In genomic region chr7:128474322-128474721, GRCm38 (mm10) we compare ENCODE assay signal across 8 mouse cellular contexts. TPM values are rescaled to one million over a fixed set of nuclear protein-coding genes. Genes with fewer than 3 reads are reported as not detected.
DNase-seq lines count a peak whose midpoint lies in the region; ATAC-seq and TF ChIP-seq lines count a peak whose summit lies in the region.

No protein-coding gene starts in this region.

- no peak overlapping the region for H3K27ac ChIP-seq in bone marrow, adult 2 months (ENCODE audit: control insufficient read depth, insufficient read depth, low read depth, low read length, poor library complexity)
- no peak overlapping the region for H3K27ac ChIP-seq in embryonic facial prominence, embryonic 15.5 days (replicated peaks)
- no peak overlapping the region for H3K27ac ChIP-seq in heart, embryonic 10.5 days
- H3K27ac ChIP-seq in kidney, postnatal 0 days: no peak overlapping the region
- no peak overlapping the region for H3K27ac ChIP-seq in liver, embryonic 11.5 days (ENCODE audit: low read depth, low read length)
- H3K27ac ChIP-seq in neural tube, embryonic 14.5 days (ENCODE audit: low read depth, low read length): no peak overlapping the region

- H3K9me3 ChIP-seq in embryonic facial prominence, embryonic 15.5 days (replicated peaks): no peaks in the 10 kb centered on the region
- no peaks in the 10 kb centered on the region for H3K9me3 ChIP-seq in heart, embryonic 10.5 days
- H3K9me3 ChIP-seq in kidney, postnatal 0 days (replicated peaks; ENCODE audit: low read length): no peaks in the 10 kb centered on the region
- no peaks in the 10 kb centered on the region for H3K9me3 ChIP-seq in liver, embryonic 11.5 days (ENCODE audit: control insufficient read depth, low read length)
- no peaks in the 10 kb centered on the region for H3K9me3 ChIP-seq in neural tube, embryonic 14.5 days (ENCODE audit: control insufficient read depth, low read length)

- H3K4me3 ChIP-seq in bone marrow, adult 2 months (replicated peaks; ENCODE audit: control insufficient read depth, low read depth, low read length): no peak overlapping the region
- H3K4me3 ChIP-seq in embryonic facial prominence, embryonic 15.5 days (replicated peaks): peak overlapping the region; percentile 16
- 0 out of 2 replicates have a peak overlapping the region, but pooled peaks have one; percentile 16 for H3K4me3 ChIP-seq in heart, embryonic 10.5 days
- no peak overlapping the region for H3K4me3 ChIP-seq in kidney, postnatal 0 days (replicated peaks; ENCODE audit: low read depth, low read length)
- H3K4me3 ChIP-seq in liver, embryonic 11.5 days (ENCODE audit: low read depth, low read length): no peak overlapping the region
- no peak overlapping the region for H3K4me3 ChIP-seq in neural tube, embryonic 14.5 days (ENCODE audit: low read depth, low read length)

- H3K4me1 ChIP-seq in bone marrow, adult 2 months (ENCODE audit: control insufficient read depth, insufficient read depth, low read length): no peaks in the 10 kb centered on the region
- no peaks in the 10 kb centered on the region for H3K4me1 ChIP-seq in embryonic facial prominence, embryonic 15.5 days
- no peaks in the 10 kb centered on the region for H3K4me1 ChIP-seq in heart, embryonic 10.5 days
- H3K4me1 ChIP-seq in kidney, postnatal 0 days (replicated peaks; ENCODE audit: insufficient read depth, low read length): no peaks in the 10 kb centered on the region
- no peaks in the 10 kb centered on the region for H3K4me1 ChIP-seq in liver, embryonic 11.5 days (replicated peaks; ENCODE audit: control insufficient read depth, insufficient read depth, low read length)
- H3K4me1 ChIP-seq in neural tube, embryonic 14.5 days (ENCODE audit: control insufficient read depth, insufficient read depth, low read length): no peaks in the 10 kb centered on the region

- 0 out of 2 replicates have a peak overlapping the region, but pooled peaks have one; percentile 28 for H3K4me2 ChIP-seq in embryonic facial prominence, embryonic 15.5 days (replicated peaks)
- peak overlapping the region; percentile 40 for H3K4me2 ChIP-seq in kidney, postnatal 0 days (ENCODE audit: low read length)
- H3K4me2 ChIP-seq in liver, embryonic 11.5 days: no peak overlapping the region
- no peak overlapping the region for H3K4me2 ChIP-seq in neural tube, embryonic 14.5 days (ENCODE audit: low read depth, low read length)

- H3K9ac ChIP-seq in embryonic facial prominence, embryonic 15.5 days: no peak overlapping the region
- H3K9ac ChIP-seq in kidney, postnatal 0 days (ENCODE audit: low read depth, low read length): no peak overlapping the region
- H3K9ac ChIP-seq in liver, embryonic 11.5 days (ENCODE audit: low read depth, low read length): no peak overlapping the region
- H3K9ac ChIP-seq in neural tube, embryonic 14.5 days (replicated peaks; ENCODE audit: low read depth, low read length): no peak overlapping the region

- DNase-seq in B cell, adult 2 months: peak; percentile 57 to 59
- peak; percentile 84 for DNase-seq in heart, embryonic 10.5 days (ENCODE audit: low spot score)
- DNase-seq in kidney, postnatal 0 days (ENCODE audit: low spot score): peak; percentile 80
- DNase-seq in liver, embryonic 11.5 days (ENCODE audit: low spot score): peak; percentile 35
- peak; percentile 52 for DNase-seq in testis, postnatal 14 days (ENCODE audit: low spot score)

- H3K36me3 ChIP-seq in embryonic facial prominence, embryonic 15.5 days: no peaks in the 10 kb centered on the region
- no peaks in the 10 kb centered on the region for H3K36me3 ChIP-seq in heart, embryonic 10.5 days
- no peaks in the 10 kb centered on the region for H3K36me3 ChIP-seq in kidney, postnatal 0 days (ENCODE audit: insufficient read depth, low read length)
- no peaks in the 10 kb centered on the region for H3K36me3 ChIP-seq in liver, embryonic 11.5 days (ENCODE audit: control insufficient read depth, insufficient read depth, low read length)
- no peaks in the 10 kb centered on the region for H3K36me3 ChIP-seq in neural tube, embryonic 14.5 days (ENCODE audit: control insufficient read depth, insufficient read depth, low read length)

- no peaks in the 10 kb centered on the region for H3K27me3 ChIP-seq in embryonic facial prominence, embryonic 15.5 days
- H3K27me3 ChIP-seq in heart, embryonic 10.5 days (ENCODE audit: insufficient read depth, poor library complexity, severe bottlenecking): no peaks in the 10 kb centered on the region
- H3K27me3 ChIP-seq in kidney, postnatal 0 days (ENCODE audit: insufficient read depth, low read length): no peaks in the 10 kb centered on the region
- no peaks in the 10 kb centered on the region for H3K27me3 ChIP-seq in liver, embryonic 11.5 days (replicated peaks; ENCODE audit: control insufficient read depth, insufficient read depth, low read length)
- no peaks in the 10 kb centered on the region for H3K27me3 ChIP-seq in neural tube, embryonic 14.5 days (ENCODE audit: control insufficient read depth, insufficient read depth, low read length)

- TF ChIP-seq POLR2A in bone marrow, adult 2 months (IDR thresholded peaks at IDR 0.05; ENCODE audit: borderline replicate concordance, control insufficient read depth, low read depth, low read length): no peak

- peak; percentile 53; the same call in 1 of the 2 replicates for TF ChIP-seq CTCF in bone marrow, adult 2 months (IDR thresholded peaks at IDR 0.05; ENCODE audit: control insufficient read depth, insufficient read depth, low read length)
- TF ChIP-seq CTCF in kidney, postnatal 0 days (IDR thresholded peaks at IDR 0.05; ENCODE audit: low read depth): peak; percentile 85

- peak; percentile 57; the same call in 1 of the 2 replicates for ATAC-seq in embryonic facial prominence, embryonic 15.5 days (ENCODE audit: insufficient number of reproducible peaks, low FRiP score, low TSS enrichment, low read depth)
- peak; percentile 85 for ATAC-seq in kidney, postnatal 0 days (replicated peaks; ENCODE audit: low FRiP score, low read depth)
- peak; percentile 54; the same call in 1 of the 2 replicates for ATAC-seq in liver, embryonic 11.5 days (replicated peaks; ENCODE audit: low FRiP score)
- peak; percentile 70; the same call in 1 of the 2 replicates for ATAC-seq in neural tube, embryonic 14.5 days (ENCODE audit: low read depth)

- 60% methylated on average over 10 of the region's 10 CpGs for WGBS in bone marrow, adult 2 months
- 32% methylated on average over 10 of the region's 10 CpGs for WGBS in embryonic facial prominence, embryonic 15.5 days
- 31% methylated on average over 10 of the region's 10 CpGs for WGBS in heart, embryonic 10.5 days
- 41% methylated on average over 10 of the region's 10 CpGs for WGBS in kidney, postnatal 0 days
- 46% methylated on average over 10 of the region's 10 CpGs for WGBS in liver, embryonic 11.5 days
- 40% methylated on average over 10 of the region's 10 CpGs for WGBS in neural tube, embryonic 14.5 days

RNA-seq across cellular contexts. Expression of gene Tial1, which starts 12.8 kb away (rescaled TPM):
- 97.6 and 180 TPM in 2 replicates for polyA plus RNA-seq in bone marrow, adult 2 months (2011; ENCODE audit: insufficient read depth, insufficient read length, low replicate concordance, missing spikeins)
- 28.5 and 30.4 TPM in 2 replicates for polyA plus RNA-seq in embryonic facial prominence, embryonic 15.5 days (2015; fragmentation: Nextera tagmentation; extraction: Ambion mirVana)
- polyA plus RNA-seq in heart, embryonic 10.5 days (2016; fragmentation: Nextera tagmentation; extraction: Ambion mirVana): 16.3 and 19.9 TPM in 2 replicates
- 21.4 and 23.5 TPM in 2 replicates for polyA plus RNA-seq in kidney, postnatal 0 days (2015; fragmentation: Nextera tagmentation; extraction: Ambion mirVana)
- polyA plus RNA-seq in liver, embryonic 11.5 days (2014; fragmentation: Nextera tagmentation; extraction: Ambion mirVana): 34.0 and 34.8 TPM in 2 replicates
- polyA plus RNA-seq in neural tube, embryonic 14.5 days (2014; fragmentation: Nextera tagmentation; extraction: Ambion mirVana): 41.0 and 41.7 TPM in 2 replicates

RNA-seq across cellular contexts. Expression of gene Bag3, which starts 49.1 kb away (rescaled TPM):
- polyA plus RNA-seq in bone marrow, adult 2 months (2011; ENCODE audit: insufficient read depth, insufficient read length, low replicate concordance, missing spikeins): 5.3 and 10.6 TPM in 2 replicates
- 22.1 and 22.5 TPM in 2 replicates for polyA plus RNA-seq in embryonic facial prominence, embryonic 15.5 days (2015; fragmentation: Nextera tagmentation; extraction: Ambion mirVana)
- 13.3 and 19.8 TPM in 2 replicates for polyA plus RNA-seq in heart, embryonic 10.5 days (2016; fragmentation: Nextera tagmentation; extraction: Ambion mirVana)
- 15.0 and 15.1 TPM in 2 replicates for polyA plus RNA-seq in kidney, postnatal 0 days (2015; fragmentation: Nextera tagmentation; extraction: Ambion mirVana)
- polyA plus RNA-seq in liver, embryonic 11.5 days (2014; fragmentation: Nextera tagmentation; extraction: Ambion mirVana): 10.3 and 12.5 TPM in 2 replicates
- 1.3 and 3.5 TPM in 2 replicates for polyA plus RNA-seq in neural tube, embryonic 14.5 days (2014; fragmentation: Nextera tagmentation; extraction: Ambion mirVana)

RNA-seq across cellular contexts. Expression of gene Rgs10, which starts 55.8 kb away (rescaled TPM):
- polyA plus RNA-seq in bone marrow, adult 2 months (2011; ENCODE audit: insufficient read depth, insufficient read length, low replicate concordance, missing spikeins): 89.2 and 118 TPM in 2 replicates
- polyA plus RNA-seq in embryonic facial prominence, embryonic 15.5 days (2015; fragmentation: Nextera tagmentation; extraction: Ambion mirVana): 14.0 and 14.8 TPM in 2 replicates
- polyA plus RNA-seq in heart, embryonic 10.5 days (2016; fragmentation: Nextera tagmentation; extraction: Ambion mirVana): 16.4 and 19.3 TPM in 2 replicates
- polyA plus RNA-seq in kidney, postnatal 0 days (2015; fragmentation: Nextera tagmentation; extraction: Ambion mirVana): 5.4 and 6.6 TPM in 2 replicates
- polyA plus RNA-seq in liver, embryonic 11.5 days (2014; fragmentation: Nextera tagmentation; extraction: Ambion mirVana): 88.1 and 88.2 TPM in 2 replicates
- polyA plus RNA-seq in neural tube, embryonic 14.5 days (2014; fragmentation: Nextera tagmentation; extraction: Ambion mirVana): 52.9 and 56.8 TPM in 2 replicates

Comparison
In these comparisons a context has a peak if more than half of its experiments do, and no peak if none do; other contexts are left out.
1. H3K4me3 ChIP-seq: peak in embryonic facial prominence, embryonic 15.5 days (single experiment) and heart, embryonic 10.5 days (single experiment); none in bone marrow, adult 2 months (single experiment), kidney, postnatal 0 days (single experiment), liver, embryonic 11.5 days (single experiment) and neural tube, embryonic 14.5 days (single experiment).
2. H3K4me2 ChIP-seq: peak in embryonic facial prominence, embryonic 15.5 days (single experiment) and kidney, postnatal 0 days (single experiment); none in liver, embryonic 11.5 days (single experiment) and neural tube, embryonic 14.5 days (single experiment).
3. Peak in every context shown above with its lines, with median percentiles within 50 percentile points of each other: DNase-seq and ATAC-seq.